Mouse (Mus musculus) megakaryocyte-erythroid progenitor cell, adult 5-6 weeks (primary cell): ENCODE results near the gene Rap1gap2. TPM values are rescaled to one million over a fixed set of nuclear protein-coding genes. Genes with fewer than 3 reads are reported as not detected.

Experiments used
- ATAC-seq: replicated peaks from 2 replicates; pipeline ENCODE4 v1.8.0; 2016; ENCODE audit warnings: mild to moderate bottlenecking, inconsistent platforms; ENCODE audit not compliant: severe bottlenecking, poor library complexity, low FRiP score, low TSS enrichment
- total RNA-seq, 2 experiments: library from RNA; stranded (forward) in 1 of 2; stranded (reverse) in 1 of 2; fragments of 200-1000, 215-1000 nt in 1 of 2; fragments of >200 nt in 1 of 2; fragmentation: Nextera tagmentation in 1 of 2; gene quantifications; 2 replicates each; pipeline ENCODE4 v1.2.3; 2014 to 2017

Rap1gap2 gene
- total RNA-seq, 2 experiments from 2014 or later = 1.6 to 2.3 TPM

DNA sequence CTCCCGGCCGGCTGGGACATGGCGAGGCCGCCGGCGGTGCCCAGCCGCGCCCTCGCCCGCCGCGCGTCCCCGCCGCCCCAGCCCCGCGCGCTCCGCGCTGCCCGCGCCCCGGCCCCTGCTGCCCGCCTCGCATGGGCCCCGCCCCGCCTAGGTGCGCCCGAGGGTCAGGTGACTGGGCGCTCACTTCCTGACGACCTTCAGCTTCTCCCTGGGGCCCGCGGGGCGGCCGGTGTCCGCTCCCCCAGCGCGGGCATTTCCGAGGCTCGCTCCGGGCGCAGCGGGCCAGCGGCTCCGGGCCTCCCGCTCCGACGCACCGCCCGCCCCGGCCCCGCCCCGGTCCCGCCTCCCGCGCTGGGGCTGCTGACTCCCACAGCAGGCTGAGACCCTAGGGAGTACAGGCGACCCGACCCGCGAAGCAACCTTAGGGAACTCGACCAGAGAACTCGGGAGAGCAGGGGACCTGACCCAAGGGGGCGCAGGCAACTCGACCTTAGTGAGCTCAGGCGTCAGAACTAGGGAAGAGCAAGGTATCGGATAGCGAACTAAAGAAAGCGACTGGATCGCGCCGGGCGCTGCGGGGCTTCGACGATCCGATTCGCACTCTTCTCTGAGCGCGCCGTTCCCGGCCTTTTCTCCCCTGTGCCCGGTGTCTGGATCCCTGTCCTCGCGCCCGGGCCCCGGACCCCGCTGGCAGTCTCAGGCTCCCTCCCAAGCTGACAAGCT lies 88.1 kb downstream of the Rap1gap2 start:
- no peak for ATAC-seq

DNA sequence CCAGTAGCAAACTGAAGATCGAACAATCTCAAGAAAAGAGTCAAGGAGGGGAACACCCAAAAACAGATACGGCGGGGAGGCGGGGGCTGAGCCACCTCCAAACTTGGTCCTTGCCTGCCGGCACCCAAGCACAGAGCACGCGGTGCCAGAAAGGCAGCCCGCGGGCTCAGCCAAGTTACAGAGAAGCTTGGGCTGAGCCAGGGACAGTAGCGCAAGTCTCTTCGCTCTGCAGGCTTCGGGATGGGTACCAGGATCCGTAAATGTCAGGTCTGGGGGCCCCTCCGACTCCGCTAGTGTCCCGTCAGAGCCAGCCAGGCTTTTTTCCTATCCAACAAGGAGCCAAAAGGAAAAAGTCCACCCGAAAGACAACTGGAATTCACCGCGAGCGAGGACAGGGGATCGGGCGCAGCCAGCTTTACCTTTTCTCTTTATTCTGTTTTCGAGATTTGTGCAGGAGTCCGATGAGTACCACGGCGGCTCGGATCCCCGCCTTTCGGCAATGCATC lies 88.7 kb downstream of the Rap1gap2 start:
- no peak for ATAC-seq

DNA sequence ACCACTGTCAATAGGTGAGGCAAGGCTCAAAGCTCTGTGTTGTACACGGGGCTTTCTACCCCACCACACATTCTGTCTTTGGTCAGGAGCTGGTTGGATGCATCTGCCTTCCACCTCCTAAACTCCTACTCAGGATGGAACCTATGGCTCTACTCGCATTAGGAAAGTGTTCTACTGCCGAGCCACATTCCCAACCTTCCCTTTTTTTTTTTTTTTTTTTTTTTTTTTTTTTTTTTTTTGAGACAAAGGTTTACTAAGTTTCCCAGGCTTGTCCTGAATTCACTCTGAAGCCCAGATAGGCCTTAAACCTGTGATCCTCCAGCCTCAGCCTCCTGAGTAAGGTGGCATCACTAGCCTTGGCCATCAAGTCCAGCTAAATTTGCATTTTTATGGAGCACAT lies 90.5 kb downstream of the Rap1gap2 start:
- no peak for ATAC-seq

DNA sequence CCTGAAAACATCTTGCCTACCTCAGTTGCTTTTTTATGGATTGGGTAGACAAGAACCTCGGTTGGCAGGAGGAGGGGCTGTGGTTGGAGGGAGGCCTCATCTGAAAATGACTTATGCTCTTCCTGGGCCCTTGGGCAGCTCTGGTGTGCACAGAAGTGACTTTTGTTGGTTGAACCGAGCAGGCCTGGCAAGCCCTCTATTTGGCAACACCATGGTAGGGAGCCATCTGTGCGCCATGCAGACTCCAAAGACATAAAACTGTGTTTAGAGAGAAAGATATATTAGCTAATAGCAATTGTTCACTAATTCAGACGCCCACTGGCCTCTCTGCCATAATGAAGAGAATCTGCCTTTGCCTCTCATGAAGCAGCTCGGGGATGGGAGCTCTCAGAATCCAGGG lies 94.6 kb downstream of the Rap1gap2 start:
- no peak for ATAC-seq

DNA sequence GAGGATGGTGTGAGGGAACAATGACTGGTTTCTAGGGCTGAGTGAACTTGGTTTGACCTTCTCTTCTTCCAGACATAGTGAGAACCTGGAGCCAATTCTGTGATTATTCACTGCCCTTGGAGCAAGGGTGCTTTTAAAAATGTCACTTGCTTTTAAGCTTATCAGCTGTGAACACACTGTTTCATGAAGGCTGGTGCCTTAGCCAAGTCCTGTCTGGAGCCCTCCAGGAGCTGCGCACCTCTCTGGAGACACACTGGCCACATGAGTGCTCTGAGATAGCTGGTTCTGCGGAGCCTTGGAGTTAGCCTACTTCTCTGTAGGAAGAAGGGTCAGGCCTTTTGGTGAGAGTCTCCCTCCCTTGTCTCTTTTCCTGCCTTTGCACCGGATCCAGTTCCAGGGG lies 95.7 kb downstream of the Rap1gap2 start:
- ATAC-seq = peak; percentile 47; the same call in 1 of the 2 replicates

DNA sequence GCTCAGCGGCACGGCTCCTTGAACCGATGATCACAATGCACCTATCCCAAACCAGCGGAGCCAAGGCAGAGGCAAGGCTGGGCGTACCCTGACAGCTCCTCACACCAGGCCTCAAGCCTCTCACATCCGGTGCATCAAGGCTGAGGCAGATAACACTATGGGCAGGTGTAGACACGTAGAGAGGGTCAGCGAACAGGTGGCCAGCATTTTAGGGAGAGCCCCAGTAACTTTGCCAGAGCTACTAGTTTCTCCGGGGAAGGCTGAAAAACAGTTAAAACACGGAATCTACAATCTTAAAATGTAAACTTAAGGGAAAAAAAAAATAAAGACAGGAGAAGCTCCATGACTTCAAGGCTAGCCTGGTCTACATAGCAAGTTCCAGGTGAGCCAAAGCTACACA lies 98.1 kb downstream of the Rap1gap2 start:
- ATAC-seq = no peak

DNA sequence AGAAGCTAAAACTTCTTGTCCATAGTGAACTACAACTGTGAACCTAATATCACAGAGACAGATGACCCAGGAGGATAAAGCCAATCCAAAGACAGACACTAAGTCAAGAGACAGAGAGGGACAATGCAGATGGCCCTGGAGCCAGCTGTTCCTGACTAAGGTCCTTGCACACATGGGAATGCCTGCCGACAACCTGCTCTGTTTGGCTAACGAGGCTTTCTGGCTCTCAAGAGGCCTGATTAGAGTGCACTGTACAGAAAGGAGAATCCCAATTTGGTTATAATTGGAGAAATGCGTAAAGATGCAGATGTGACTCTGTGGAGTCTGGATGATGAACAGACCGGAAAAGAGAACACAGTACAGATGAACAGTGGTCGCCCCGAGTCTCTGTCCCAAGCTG lies 104.4 kb downstream of the Rap1gap2 start:
- no peak for ATAC-seq

DNA sequence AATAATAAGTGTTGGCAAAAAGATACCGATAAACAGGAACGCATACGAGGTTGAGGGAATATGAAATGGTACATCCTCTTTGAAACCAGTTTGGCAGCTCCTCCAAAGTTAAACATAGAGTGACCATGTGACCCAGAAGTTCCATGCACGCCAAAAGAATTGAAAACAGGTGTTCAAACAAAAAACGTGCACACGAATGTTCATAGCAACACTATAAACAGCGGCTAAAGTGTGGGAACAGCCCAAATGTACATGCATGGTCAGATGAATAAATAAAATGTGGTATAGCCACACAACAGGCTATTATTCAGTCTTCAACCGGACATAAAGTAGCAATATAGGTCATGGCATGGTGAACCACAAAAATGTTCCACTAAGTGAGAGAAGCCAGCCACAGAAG lies 108.2 kb downstream of the Rap1gap2 start:
- no peak for ATAC-seq

DNA sequence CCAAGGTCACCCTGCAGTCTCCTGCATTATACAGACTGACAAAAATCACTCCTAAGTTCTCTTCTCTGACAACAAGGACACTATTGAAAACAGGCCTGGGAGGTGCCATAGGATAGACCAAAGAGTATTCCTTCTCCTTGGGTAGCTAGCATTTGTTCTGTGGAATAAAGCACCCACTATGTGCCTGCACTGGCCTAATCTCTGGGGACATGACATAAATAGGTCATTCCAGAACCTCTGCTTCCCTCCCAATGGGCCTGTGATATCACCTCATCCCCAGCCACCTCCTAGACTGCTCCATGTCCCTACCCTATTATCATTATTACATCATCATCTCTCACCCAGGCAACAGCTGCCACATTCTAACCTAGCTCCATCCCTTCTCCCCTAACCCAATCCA lies 108.7 kb downstream of the Rap1gap2 start:
- no peak for ATAC-seq

DNA sequence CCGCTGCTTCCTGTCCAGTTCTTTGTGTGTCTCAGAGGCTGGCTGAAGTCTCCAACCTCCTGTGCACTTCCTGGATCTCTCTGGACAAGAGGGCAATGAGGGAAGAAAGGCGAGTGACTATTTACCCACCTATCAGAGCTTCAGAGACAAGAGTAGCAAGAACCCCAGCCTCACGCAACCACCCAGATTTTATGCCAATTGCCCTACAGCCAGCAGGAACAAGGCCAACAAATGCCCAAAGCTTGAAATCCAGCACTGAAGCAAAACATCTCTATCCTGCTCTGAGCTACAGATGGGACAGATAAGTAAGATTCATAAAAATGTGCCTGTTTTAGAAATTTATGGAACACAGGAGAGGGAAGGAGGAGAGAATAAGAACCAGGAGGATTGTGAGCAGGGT lies 109.7 kb downstream of the Rap1gap2 start:
- no peak for ATAC-seq

DNA sequence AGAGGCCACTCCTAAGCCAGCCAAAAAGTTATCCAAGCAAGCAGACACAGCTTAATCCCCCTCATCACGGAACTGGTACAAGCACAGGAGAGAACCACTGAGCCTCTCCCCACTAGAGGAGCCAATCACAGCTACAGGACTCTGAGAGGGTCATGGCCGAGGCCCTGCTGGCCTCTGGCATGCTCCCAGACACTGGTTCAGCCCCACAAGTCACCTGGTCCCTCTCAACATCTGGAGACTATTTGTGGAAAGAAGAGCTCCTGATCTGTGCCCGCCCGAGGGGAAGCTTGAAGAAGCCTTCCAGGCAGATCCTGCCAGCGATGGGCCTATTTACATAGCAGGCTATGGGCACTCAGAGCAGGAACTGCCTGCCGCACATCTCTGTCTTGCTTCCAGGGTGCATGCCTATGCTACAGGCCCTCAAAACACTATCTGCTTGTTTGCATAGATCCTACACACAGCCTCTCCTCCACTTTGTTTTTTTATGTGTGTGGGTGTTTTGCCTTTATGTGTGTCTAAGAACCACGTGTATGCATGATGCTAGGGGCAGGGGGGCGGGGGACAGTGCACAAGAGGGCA lies 111.1 kb downstream of the Rap1gap2 start:
- ATAC-seq = no peak

DNA sequence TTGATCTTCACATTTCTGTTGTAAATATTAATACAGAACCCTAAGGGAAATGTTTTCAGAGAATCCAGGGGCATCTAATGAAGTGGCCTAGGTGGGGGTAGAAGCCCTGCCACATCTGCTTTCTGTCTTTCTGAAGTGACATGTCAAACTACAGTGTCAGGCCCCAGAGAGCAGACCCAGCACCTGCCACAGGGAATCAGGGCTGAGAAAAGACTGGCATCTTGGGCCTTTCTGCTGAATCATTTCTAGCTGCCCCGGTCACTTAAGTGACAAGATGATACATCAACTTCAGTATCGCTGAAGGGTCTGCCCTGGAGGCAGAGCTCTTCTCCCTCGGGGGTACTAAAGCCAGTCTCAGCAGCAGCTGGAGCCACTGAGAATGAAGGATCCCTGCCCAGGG lies 111.7 kb downstream of the Rap1gap2 start:
- ATAC-seq = no peak

DNA sequence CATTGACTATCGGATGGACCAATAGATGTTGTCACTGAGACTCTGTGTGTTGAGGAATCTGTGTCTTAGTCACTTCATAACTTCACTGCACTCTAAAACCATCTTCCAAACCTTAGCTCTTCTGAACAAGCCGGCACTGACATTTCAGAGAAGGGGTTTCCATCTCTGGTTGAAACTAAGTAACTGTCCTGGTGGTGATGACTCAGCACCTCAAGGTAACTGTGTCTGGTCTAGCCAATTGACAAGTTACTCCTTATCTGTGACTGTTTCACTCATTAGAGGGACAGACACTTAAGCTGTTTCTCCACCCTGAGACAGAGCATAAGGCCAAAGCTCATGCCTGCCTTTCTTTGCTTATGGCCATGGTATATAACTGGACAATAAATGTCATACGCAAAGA lies 114.1 kb downstream of the Rap1gap2 start:
- no peak for ATAC-seq

DNA sequence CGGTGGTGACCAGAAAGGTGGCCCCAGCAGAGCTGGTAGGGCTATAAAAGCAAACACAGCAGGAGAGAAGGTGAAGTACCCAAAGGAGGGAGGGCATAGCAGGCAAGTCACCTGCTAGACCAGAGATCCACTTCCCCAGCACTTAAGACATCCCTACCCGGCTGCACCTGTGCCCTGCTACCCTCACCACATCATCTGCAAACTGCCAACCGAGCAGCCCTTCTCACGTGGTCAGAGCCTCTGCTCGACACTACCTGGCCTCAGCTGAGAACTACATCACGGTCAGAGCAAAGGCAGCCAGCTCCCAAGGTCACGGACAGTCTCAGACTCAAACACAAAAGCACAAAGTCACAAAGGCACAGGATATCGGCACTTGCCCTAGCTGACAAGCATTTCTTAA lies 116.8 kb downstream of the Rap1gap2 start:
- ATAC-seq = no peak

DNA sequence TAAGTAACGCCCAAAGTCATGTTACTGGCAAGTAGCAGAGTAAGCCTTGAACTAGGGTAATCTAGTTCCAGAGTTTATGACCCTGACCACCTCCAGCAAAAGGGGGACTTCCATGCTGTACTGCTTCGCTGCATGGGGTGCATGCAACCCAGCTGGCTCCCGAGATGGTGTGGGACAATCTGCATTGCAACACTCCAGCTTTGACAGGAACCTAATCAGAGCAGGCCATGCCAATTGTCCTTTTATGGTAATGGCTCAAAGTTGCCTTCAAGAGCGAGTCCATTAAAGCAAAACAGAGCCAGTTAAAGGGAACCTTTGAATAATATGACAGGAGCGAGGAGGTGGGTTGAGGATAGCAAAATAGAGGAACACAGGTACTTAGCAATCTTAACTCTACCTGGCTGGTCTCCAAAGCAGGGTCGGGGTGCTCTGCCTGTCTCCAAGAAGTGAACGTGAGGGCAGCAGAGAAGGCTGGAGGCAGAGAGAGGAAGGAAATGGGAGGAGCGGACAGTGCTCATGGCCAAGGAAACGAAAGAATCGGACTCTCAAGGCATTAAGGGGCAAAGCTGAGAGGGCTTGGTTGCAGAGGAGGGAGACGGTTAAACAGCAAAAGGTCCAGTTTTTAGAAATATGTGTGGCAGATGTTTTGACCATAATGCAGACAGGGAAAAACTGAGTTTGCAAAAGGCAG lies 117.4 kb downstream of the Rap1gap2 start:
- no peak for ATAC-seq

DNA sequence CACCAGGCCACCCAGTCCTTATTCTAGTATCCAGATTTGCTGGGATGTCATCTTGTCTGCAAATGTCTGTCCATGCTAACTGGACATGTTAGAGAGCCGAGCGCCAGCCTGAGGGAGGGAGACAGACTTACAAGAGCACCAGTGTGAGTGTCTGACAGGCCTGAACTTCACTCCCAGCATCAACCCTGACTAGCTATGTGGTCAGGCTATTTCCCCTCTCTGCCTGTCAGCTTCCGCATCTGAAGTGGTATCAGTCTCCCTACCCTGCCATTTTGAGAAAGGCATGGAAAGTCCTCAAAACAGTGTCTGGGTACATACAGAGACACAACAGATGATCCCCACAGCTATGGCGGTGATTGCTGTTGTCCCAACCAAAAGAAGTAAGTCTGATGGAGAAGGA lies 119.6 kb downstream of the Rap1gap2 start:
- ATAC-seq = no peak

DNA sequence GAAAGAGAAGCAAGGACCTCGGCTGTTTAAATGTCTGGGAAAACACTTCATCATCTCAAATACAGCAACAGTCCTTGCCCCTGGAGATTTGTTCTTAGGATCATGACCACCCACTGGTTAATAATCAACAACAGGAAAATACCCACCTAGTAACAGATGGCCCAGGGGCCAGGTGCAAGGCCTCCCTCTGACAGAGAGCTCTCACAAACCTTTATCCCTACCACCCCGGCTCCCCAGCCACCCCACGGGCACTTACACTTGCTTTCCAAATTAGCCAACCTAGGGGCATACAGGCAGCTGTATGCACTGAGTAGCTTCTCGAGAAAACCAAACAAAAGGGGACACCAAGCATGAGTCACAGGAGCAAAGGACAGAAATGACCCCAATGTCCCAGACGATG lies 121.5 kb downstream of the Rap1gap2 start:
- no peak for ATAC-seq

DNA sequence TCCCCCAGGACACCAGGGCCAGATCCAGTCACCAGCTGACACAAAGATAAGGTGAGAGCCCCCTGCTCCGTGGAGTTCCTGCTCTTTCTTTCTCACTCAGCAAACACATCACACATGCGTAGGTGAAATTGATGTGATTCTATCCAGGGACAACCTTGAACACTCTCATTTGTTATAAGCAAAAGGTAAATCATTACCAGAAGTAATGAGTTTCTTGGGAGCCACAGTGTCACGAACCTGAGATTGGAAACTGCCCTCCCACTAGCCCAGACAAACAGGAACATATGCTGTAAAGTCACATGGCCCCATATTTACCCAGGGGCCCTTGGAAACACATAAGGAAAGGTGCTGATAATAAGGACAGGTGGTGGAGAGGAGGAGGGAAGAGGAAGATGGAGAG lies 122.8 kb downstream of the Rap1gap2 start:
- ATAC-seq = no peak

DNA sequence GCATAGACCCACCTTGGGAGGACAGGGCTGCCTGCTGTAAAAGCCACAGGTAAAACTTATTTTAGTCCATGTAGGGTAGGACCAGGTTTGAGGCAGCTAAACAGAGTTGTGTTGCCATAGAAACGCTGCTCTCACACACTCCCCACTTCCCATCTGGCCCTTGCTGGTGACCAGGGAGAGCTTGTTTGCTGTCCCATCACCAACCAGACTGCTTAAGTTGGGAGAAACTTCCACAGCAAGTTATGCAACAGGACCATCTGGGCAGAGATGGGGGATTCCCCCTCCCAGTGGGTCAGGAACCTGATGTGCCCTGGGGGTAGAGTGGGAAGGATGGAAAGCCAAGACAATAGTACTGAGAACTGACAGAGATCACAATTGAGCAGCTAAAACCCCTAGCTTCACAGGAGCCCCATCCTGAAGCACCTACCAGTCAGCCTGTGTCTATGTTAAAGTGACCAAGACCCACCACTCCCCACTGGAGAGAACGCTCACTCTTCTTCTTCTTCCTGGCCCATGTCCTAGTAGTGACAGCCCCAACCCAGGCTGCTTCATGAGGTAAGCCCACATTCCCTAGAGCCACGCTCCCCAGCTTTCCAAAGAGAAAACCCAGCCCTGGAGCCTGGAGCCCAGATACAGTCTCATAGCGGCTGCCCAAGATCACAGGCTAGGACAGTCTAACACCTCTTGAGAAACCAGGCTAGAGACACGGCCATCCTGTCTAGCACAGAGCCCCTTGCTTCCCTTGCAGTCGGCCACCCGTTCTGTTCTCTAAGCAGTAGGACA lies 125.1 kb downstream of the Rap1gap2 start:
- no peak for ATAC-seq

DNA sequence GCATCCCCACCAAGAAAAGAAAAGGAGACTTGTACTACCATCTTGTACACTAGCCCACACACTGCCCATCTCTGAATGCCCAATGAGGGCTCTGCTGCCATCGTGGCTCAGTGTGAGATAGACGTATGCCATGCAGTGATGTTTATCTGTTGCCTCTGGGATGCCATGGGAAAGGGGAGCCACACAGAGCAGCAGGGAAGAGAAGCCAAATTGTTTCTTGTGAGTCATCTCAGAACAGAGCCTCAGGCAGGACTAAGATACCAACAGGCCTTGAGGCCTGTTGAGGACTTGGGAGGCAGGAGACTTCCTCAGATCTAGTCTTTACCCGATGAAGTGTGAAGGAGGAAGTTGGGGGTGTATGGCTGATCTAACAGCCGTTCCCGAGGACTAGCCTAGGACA lies 126.8 kb downstream of the Rap1gap2 start:
- ATAC-seq = no peak
